Mouse (Mus musculus): ENCODE results near the gene Tex35.

DNA sequence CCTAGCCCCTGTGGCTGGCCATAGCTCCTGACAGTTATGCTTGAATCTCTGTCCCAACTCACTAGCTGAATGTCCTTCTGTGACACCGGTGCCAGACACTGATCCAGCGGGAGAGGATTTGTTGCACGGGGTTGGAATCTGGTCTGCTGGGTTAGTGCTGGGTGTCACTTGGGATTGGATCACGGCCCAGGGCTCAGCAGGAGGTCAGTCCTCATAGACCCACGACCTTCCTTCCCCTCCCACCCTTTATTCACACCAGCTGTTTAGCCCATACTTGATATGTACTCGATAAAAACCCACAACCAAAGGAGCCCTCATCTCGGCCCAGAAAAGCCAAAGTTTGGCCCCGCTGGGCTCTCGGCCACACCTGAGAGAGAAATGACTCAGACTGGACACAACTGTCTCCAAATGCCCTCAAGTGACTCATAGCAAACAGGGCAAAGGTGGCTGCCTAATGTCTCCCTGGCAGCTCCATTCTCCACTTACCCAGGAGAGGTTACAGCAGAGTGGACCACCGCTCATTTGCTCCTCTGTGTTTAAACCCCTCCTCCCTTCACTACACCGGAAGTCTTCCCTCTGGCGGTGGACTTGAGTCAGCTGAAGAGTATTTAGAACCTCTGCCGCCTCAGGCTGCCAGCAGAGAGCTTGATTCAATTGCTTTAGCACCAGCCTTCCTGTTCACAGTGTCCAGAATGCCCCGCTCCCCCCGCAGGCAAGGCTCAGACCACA is 27.2 kb downstream of the Tex35 start:
- no peak for TF ChIP-seq HCFC1 (IDR thresholded peaks at IDR 0.05; ENCODE audit: borderline replicate concordance, insufficient read depth, low read length)
- TF ChIP-seq ZC3H11A (IDR thresholded peaks at IDR 0.05; ENCODE audit: borderline replicate concordance, low read depth, low read length), result peak; percentile 16; the same call in 1 of the 2 replicates
- no peak for TF ChIP-seq MAFK (IDR thresholded peaks at IDR 0.05; ENCODE audit: insufficient read depth, low read depth, low read length)

Data from ES-E14 (cell line).